Mouse (Mus musculus) ES-E14 (cell line): ENCODE measurements around the gene Gm21954. TPM values are rescaled to one million over a fixed set of nuclear protein-coding genes. Genes with fewer than 3 reads are reported as not detected.

ENCODE experiments used
- DNase-seq: peaks from one replicate; pipeline ENCODE4 v3.0.0-alpha.2; 2013; ENCODE audit warnings: low read depth, low spot score
- H3K27ac ChIP-seq: 2 replicates; pipeline ENCODE4 v1.5.1; 2012; ENCODE audit warnings: low read depth, mild to moderate bottlenecking, low read length, moderate library complexity, mixed read lengths; ENCODE audit not compliant: poor library complexity, insufficient read depth, severe bottlenecking
- H3K36me3 ChIP-seq: 2 replicates; pipeline ENCODE4 v1.6.1; 2012; ENCODE audit warnings: mild to moderate bottlenecking, low read length, moderate library complexity, mixed read lengths; ENCODE audit not compliant: control insufficient read depth, poor library complexity, insufficient read depth, severe bottlenecking
- H3K4me1 ChIP-seq, 2 experiments: fragments of 150-350 bp in 1 of 2; sonication (generic) in 1 of 2; 2 replicates each; pipeline ENCODE4 v1.6.1; 2012; ENCODE audit warnings: low read length in 2 of 2, mild to moderate bottlenecking in 1 of 2, mixed read lengths in 1 of 2; ENCODE audit not compliant: control insufficient read depth in 2 of 2, insufficient read depth in 2 of 2, poor library complexity in 1 of 2
- H3K4me3 ChIP-seq, 2 experiments: fragments of 150-350 bp in 1 of 2; sonication (generic) in 1 of 2; 2 replicates each; pipeline ENCODE4 v1.5.1; 2012; ENCODE audit warnings: low read length in 2 of 2, low read depth in 1 of 2, mild to moderate bottlenecking in 1 of 2, mixed read lengths in 1 of 2; ENCODE audit not compliant: insufficient read depth in 1 of 2, poor library complexity in 1 of 2, severe bottlenecking in 1 of 2
- H3K9ac ChIP-seq: 2 replicates; pipeline ENCODE4 v1.6.1; 2012; ENCODE audit warnings: low read depth, mild to moderate bottlenecking, low read length, mixed read lengths; ENCODE audit not compliant: poor library complexity, insufficient read depth, severe bottlenecking
- H3K9me3 ChIP-seq: fragments of 150-350 bp; sonication (generic); 2 replicates; pipeline ENCODE4 v1.6.1; 2012; ENCODE audit warnings: low read depth, mild to moderate bottlenecking, low read length; ENCODE audit not compliant: control insufficient read depth, insufficient read depth
- CHD2 ChIP-seq: IDR thresholded peaks from 2 replicates; pipeline ENCODE4 v1.6.1; 2014; ENCODE audit warnings: mild to moderate bottlenecking, low read depth, low read length, inconsistent platforms
- HCFC1 ChIP-seq: IDR thresholded peaks from 2 replicates; pipeline ENCODE4 v1.6.1; 2012; ENCODE audit warnings: low read length, inconsistent platforms, borderline replicate concordance; ENCODE audit not compliant: insufficient read depth
- MAFK ChIP-seq: IDR thresholded peaks from 2 replicates; pipeline ENCODE4 v1.6.1; 2014; ENCODE audit warnings: mild to moderate bottlenecking, low read depth, low read length, inconsistent platforms; ENCODE audit not compliant: insufficient read depth
- ZC3H11A ChIP-seq: IDR thresholded peaks from 2 replicates; pipeline ENCODE4 v1.6.1; 2012; ENCODE audit warnings: low read depth, mild to moderate bottlenecking, inconsistent platforms, low read length, borderline replicate concordance
- ZNF384 ChIP-seq: IDR thresholded peaks from 2 replicates; pipeline ENCODE4 v1.6.1; 2012; ENCODE audit warnings: low read depth, low read length, inconsistent platforms
- in situ Hi-C, 2 experiments: fragments of 600-800 bp; cut with MboI; formaldehyde crosslinking; loops; one replicate each; pipeline ENCODE4 v1.15.1; 2025; ENCODE audit warnings: low sequenced_read_pairs in 2 of 2, inconsistent platforms in 1 of 2; ENCODE audit not compliant: unreplicated experiment in 2 of 2
- total RNA-seq: library from RNA; depleted of rRNA; stranded (reverse); fragments of 300-350 nt; gene quantifications from 2 replicates; pipeline ENCODE4 v1.2.3, GENCODE M21; 2012

Gene Gm21954
- total RNA-seq, 1 experiment = not detected

- no peaks in the 10 kb centered on the region for H3K9me3 ChIP-seq
- no peak overlapping the region for H3K9ac ChIP-seq
- TF ChIP-seq MAFK = no peak
- TF ChIP-seq ZC3H11A = no peak
- TF ChIP-seq ZNF384 = no peak
- TF ChIP-seq HCFC1 = no peak
- TF ChIP-seq CHD2 = no peak
- no peak overlapping the region for H3K27ac ChIP-seq
- H3K4me3 ChIP-seq = no peak overlapping the region
- H3K36me3 ChIP-seq = no peaks in the 10 kb centered on the region
- no peaks in the 10 kb centered on the region for H3K4me1 ChIP-seq
- in situ Hi-C loops = no loop called here
- no peak for DNase-seq
Measured at GRCm38 (mm10) chr3:55483328-55483727, 11.3 kb upstream of the Gm21954 start.

- Histone ChIP-seq H3K36me3 (no peaks in the 10 kb centered on the region), H3K9ac (no peak overlapping the region), H3K4me3 (no peak overlapping the region), H3K4me1 (peaks cover 0 to 2% of the 10 kb centered on the region in 2 experiments; a peak in 1 of 4 replicates), H3K9me3 (no peaks in the 10 kb centered on the region), H3K27ac (no peak overlapping the region)
- in situ Hi-C loops = no loop called here
- no peak for TF ChIP-seq ZNF384
- TF ChIP-seq CHD2 = no peak
- no peak for TF ChIP-seq MAFK
- TF ChIP-seq ZC3H11A = no peak
- no peak for TF ChIP-seq HCFC1
- no peak for DNase-seq
Measured at GRCm38 (mm10) chr3:55481140-55481539, 9.1 kb upstream of the Gm21954 start.

- no peak for TF ChIP-seq CHD2
- no peak for TF ChIP-seq ZNF384
- TF ChIP-seq ZC3H11A = no peak
- TF ChIP-seq MAFK = no peak
- no peak for TF ChIP-seq HCFC1
- no peak overlapping the region for H3K4me3 ChIP-seq
- no peak overlapping the region for H3K9ac ChIP-seq
- in situ Hi-C loops = no loop called here
- no peak overlapping the region for H3K27ac ChIP-seq
- peaks cover 0 to 2% of the 10 kb centered on the region in 2 experiments; a peak in 1 of 4 replicates for H3K4me1 ChIP-seq
- no peaks in the 10 kb centered on the region for H3K36me3 ChIP-seq
- DNase-seq = no peak
- H3K9me3 ChIP-seq = no peaks in the 10 kb centered on the region
Measured at GRCm38 (mm10) chr3:55479306-55479705, 7.3 kb upstream of the Gm21954 start.

GRCm38 (mm10) chr3:55476694-55477093, 4.7 kb upstream of the Gm21954 start:
- TF ChIP-seq HCFC1 = no peak
- no peak for TF ChIP-seq ZC3H11A
- TF ChIP-seq ZNF384 = no peak
- no peak for TF ChIP-seq CHD2
- no peak for TF ChIP-seq MAFK
- Histone ChIP-seq H3K27ac (no peak overlapping the region), H3K4me3 (no peak overlapping the region), H3K9me3 (no peaks in the 10 kb centered on the region), H3K36me3 (no peaks in the 10 kb centered on the region), H3K9ac (no peak overlapping the region), H3K4me1 (peaks cover 0 to 2% of the 10 kb centered on the region in 2 experiments; a peak in 1 of 4 replicates)
- in situ Hi-C loops = no loop called here
- no peak for DNase-seq

- in situ Hi-C loops = no loop called here
- DNase-seq = no peak
- no peak overlapping the region for H3K27ac ChIP-seq
- H3K36me3 ChIP-seq = no peaks in the 10 kb centered on the region
- H3K4me3 ChIP-seq = no peak overlapping the region
- H3K9me3 ChIP-seq = no peaks in the 10 kb centered on the region
- peaks cover 0 to 2% of the 10 kb centered on the region in 2 experiments; a peak in 1 of 4 replicates for H3K4me1 ChIP-seq
- TF ChIP-seq ZC3H11A (no peak), MAFK (no peak), HCFC1 (no peak), CHD2 (no peak), ZNF384 (no peak)
- H3K9ac ChIP-seq = no peak overlapping the region
Measured at GRCm38 (mm10) chr3:55473146-55473545, 1.1 kb upstream of the Gm21954 start.
